In the genomic region with DNA sequence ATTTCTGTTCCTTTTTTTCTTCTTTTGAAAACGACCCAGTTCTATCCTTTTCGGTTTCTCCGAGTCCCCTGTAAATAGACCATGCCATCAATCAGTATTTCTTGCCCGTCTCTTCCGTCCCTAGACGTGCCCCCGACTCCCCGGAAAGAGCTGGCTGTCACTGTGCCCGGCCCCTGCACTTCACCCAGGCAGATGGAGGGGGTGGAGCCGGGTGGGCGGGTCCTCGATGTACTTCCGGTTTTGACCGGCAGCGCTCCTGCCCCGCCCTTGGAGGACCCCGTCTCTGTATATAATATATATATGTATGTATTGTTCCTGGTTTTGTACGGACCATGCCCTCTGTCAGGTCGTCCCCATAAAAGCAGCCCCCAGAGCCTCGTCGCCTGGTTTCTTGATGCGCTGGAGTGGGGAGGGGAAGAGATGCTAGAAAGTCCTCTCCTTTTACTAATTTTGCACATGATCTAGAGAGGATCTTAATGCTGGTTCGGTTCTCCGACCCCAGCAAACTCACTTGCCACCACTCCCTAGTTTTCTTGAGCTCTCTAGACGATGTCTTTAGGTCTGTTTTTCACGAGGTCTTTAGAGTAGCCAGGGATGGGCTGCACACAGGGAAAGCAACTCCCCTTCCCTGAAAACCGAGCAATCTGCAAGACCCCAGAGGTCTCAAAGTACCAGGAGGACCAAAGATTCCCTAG, we compare ENCODE assay signal across 9 mouse cellular contexts. TPM values are rescaled to one million over a fixed set of nuclear protein-coding genes. Genes with fewer than 3 reads are reported as not detected.
DNase-seq lines count a peak whose midpoint lies in the region; ATAC-seq and TF ChIP-seq lines count a peak whose summit lies in the region.
"Had no signal": no experiment of that assay in that cellular context is flagged by ENCODE, and none has a peak within 500 bp of the region (broad histone marks: within the 10 kb centered on the region; RNA-seq: fewer than 3 reads in every experiment).

No protein-coding gene starts in this region.

- H3K79me2 ChIP-seq in CH12.LX (replicated peaks; ENCODE audit: control insufficient read depth, extremely low read depth, insufficient read depth, poor library complexity, severe bottlenecking) = no peaks in the 10 kb centered on the region

- no peak overlapping the region for H3K27ac ChIP-seq in CH12.LX (ENCODE audit: insufficient read depth, low read depth)
- no peak overlapping the region for H3K27ac ChIP-seq in bone marrow macrophage, adult 2 months (ENCODE audit: insufficient read depth, low read depth, low read length)
- peak overlapping the region; percentile 25 to 39; a peak in 3 of 4 replicates for H3K27ac ChIP-seq in heart, embryonic 14.5 days (replicated peaks in 1 of 2; ENCODE audit: control insufficient read depth in 1 of 2, insufficient read depth in 1 of 2, low read depth in 2 of 2, low read length in 2 of 2)
- peak overlapping the region; percentile 58; the same call in 1 of the 2 replicates for H3K27ac ChIP-seq in kidney, postnatal 0 days
- peak overlapping the region; percentile 98 for H3K27ac ChIP-seq in neural tube, embryonic 13.5 days (replicated peaks)

- H3K4me1 ChIP-seq in CH12.LX (ENCODE audit: control insufficient read depth in 1 of 2, insufficient read depth in 2 of 2) = peaks cover 2 to 22% of the 10 kb centered on the region in 2 experiments; a peak in 2 of 4 replicates
- peaks cover 18% of the 10 kb centered on the region for H3K4me1 ChIP-seq in bone marrow macrophage, adult 2 months (ENCODE audit: control insufficient read depth, insufficient read depth, low read length)
- peaks cover 84% of the 10 kb centered on the region for H3K4me1 ChIP-seq in erythroblast, embryonic 14.5 days (ENCODE audit: control insufficient read depth)
- peaks cover 30 to 37% of the 10 kb centered on the region in 2 experiments for H3K4me1 ChIP-seq in heart, embryonic 14.5 days (ENCODE audit: control insufficient read depth in 2 of 2, insufficient read depth in 2 of 2, low read length in 2 of 2)
- peaks cover 21% of the 10 kb centered on the region for H3K4me1 ChIP-seq in kidney, postnatal 0 days (replicated peaks; ENCODE audit: insufficient read depth, low read length)
- peaks cover 9% of the 10 kb centered on the region for H3K4me1 ChIP-seq in lung, adult 2 months (ENCODE audit: control insufficient read depth, insufficient read depth, low read length)
- H3K4me1 ChIP-seq in neural tube, embryonic 13.5 days (replicated peaks) = peaks cover 52% of the 10 kb centered on the region

- peak; percentile 87 for DNase-seq in CH12.LX (ENCODE audit: extremely low read depth)
- DNase-seq in kidney, postnatal 0 days (ENCODE audit: low spot score) = peak; percentile 86
- peak; percentile 72 for DNase-seq in lung, adult 2 months
- peak; percentile 70 to 74 for DNase-seq in thymus, adult 18-20 months

- ATAC-seq in heart, embryonic 14.5 days (ENCODE audit: insufficient number of reproducible peaks, insufficient read depth, low FRiP score, low read depth) = peak; percentile 50; the same call in 1 of the 2 replicates
- ATAC-seq in kidney, postnatal 0 days (replicated peaks; ENCODE audit: low FRiP score, low read depth) = 0 out of 2 replicates have a peak, but pooled peaks have one; percentile 26
- ATAC-seq in neural tube, embryonic 13.5 days (ENCODE audit: low read depth) = peak; percentile 55

- no peak for TF ChIP-seq CTCF in CH12.LX (conservative IDR thresholded peaks at IDR 0.05 in 1 of 2, IDR thresholded peaks at IDR 0.05 in 1 of 2; ENCODE audit: low read depth in 2 of 2, low read length in 2 of 2)
- no peak for TF ChIP-seq CTCF in bone marrow macrophage, adult 2 months (IDR thresholded peaks at IDR 0.05; ENCODE audit: low read depth, low read length)
- TF ChIP-seq CTCF in kidney, postnatal 0 days (IDR thresholded peaks at IDR 0.05; ENCODE audit: low read depth) = no peak; the same call in 1 of the 2 replicates
- TF ChIP-seq CTCF in lung, adult 2 months (IDR thresholded peaks at IDR 0.05; ENCODE audit: insufficient read depth, low read length) = no peak

- no peak for TF ChIP-seq EP300 in CH12.LX (IDR thresholded peaks at IDR 0.05; ENCODE audit: low read length)

- 2% methylated on average over 27 of the region's 27 CpGs for WGBS in heart, embryonic 14.5 days
- 2% methylated on average over 27 of the region's 27 CpGs for WGBS in kidney, postnatal 0 days
- WGBS in lung, adult 2 months = 3% methylated on average over 27 of the region's 27 CpGs
- WGBS in neural tube, embryonic 13.5 days = 2% methylated on average over 27 of the region's 27 CpGs

- peaks cover 19 to 43% of the 10 kb centered on the region in 2 experiments for H3K36me3 ChIP-seq in CH12.LX (replicated peaks in 1 of 2; ENCODE audit: control insufficient read depth in 1 of 2, insufficient read depth in 1 of 2, low read length in 1 of 2)
- peaks cover 67% of the 10 kb centered on the region for H3K36me3 ChIP-seq in erythroblast, embryonic 14.5 days (ENCODE audit: control insufficient read depth)
- peaks cover 43% of the 10 kb centered on the region for H3K36me3 ChIP-seq in heart, embryonic 14.5 days (ENCODE audit: control insufficient read depth, insufficient read depth, low read length)
- peaks cover 17% of the 10 kb centered on the region for H3K36me3 ChIP-seq in kidney, postnatal 0 days (ENCODE audit: insufficient read depth, low read length)
- peaks cover 45% of the 10 kb centered on the region for H3K36me3 ChIP-seq in neural tube, embryonic 13.5 days

- peak overlapping the region; percentile 96 for H3K4me2 ChIP-seq in CH12.LX (ENCODE audit: insufficient read depth, low read depth, poor library complexity, severe bottlenecking)
- H3K4me2 ChIP-seq in heart, embryonic 14.5 days (ENCODE audit: low read length) = peak overlapping the region; percentile 72
- peak overlapping the region; percentile 71 for H3K4me2 ChIP-seq in kidney, postnatal 0 days (ENCODE audit: low read length)
- H3K4me2 ChIP-seq in neural tube, embryonic 13.5 days = peak overlapping the region; percentile 70

- peaks cover 37% of the 10 kb centered on the region for H3K27me3 ChIP-seq in CH12.LX (replicated peaks)
- peaks cover 4% of the 10 kb centered on the region; the same call in 1 of the 2 replicates for H3K27me3 ChIP-seq in erythroblast, embryonic 14.5 days (ENCODE audit: control insufficient read depth)
- H3K27me3 ChIP-seq in heart, embryonic 14.5 days (ENCODE audit: control insufficient read depth, insufficient read depth, low read length) = no peaks in the 10 kb centered on the region
- no peaks in the 10 kb centered on the region for H3K27me3 ChIP-seq in kidney, postnatal 0 days (ENCODE audit: insufficient read depth, low read length)
- no peaks in the 10 kb centered on the region for H3K27me3 ChIP-seq in neural tube, embryonic 13.5 days

- no peaks in the 10 kb centered on the region for H3K9me3 ChIP-seq in CH12.LX (replicated peaks; ENCODE audit: low read length)
- H3K9me3 ChIP-seq in erythroblast, embryonic 14.5 days (ENCODE audit: control insufficient read depth, low read length) = no peaks in the 10 kb centered on the region
- H3K9me3 ChIP-seq in heart, embryonic 14.5 days (ENCODE audit: control insufficient read depth, low read length) = no peaks in the 10 kb centered on the region
- no peaks in the 10 kb centered on the region for H3K9me3 ChIP-seq in kidney, postnatal 0 days (replicated peaks; ENCODE audit: low read length)
- no peaks in the 10 kb centered on the region for H3K9me3 ChIP-seq in neural tube, embryonic 13.5 days

- peak; percentile 82 for TF ChIP-seq POLR2A in CH12.LX (IDR thresholded peaks at IDR 0.05; ENCODE audit: low read depth, low read length)
- TF ChIP-seq POLR2A in bone marrow macrophage, adult 2 months (IDR thresholded peaks at IDR 0.05; ENCODE audit: borderline replicate concordance, low read depth, low read length) = no peak
- no peak for TF ChIP-seq POLR2A in lung, adult 2 months (IDR thresholded peaks at IDR 0.05; ENCODE audit: borderline replicate concordance, extremely low read depth, low read depth, low read length)

- H3K9ac ChIP-seq in CH12.LX (ENCODE audit: insufficient read depth, low read depth) = peak overlapping the region; percentile 83
- peak overlapping the region; percentile 71 for H3K9ac ChIP-seq in heart, embryonic 14.5 days (ENCODE audit: low read length)
- peak overlapping the region; percentile 14; the same call in 1 of the 2 replicates for H3K9ac ChIP-seq in kidney, postnatal 0 days (ENCODE audit: low read depth, low read length)
- peak overlapping the region; percentile 66 for H3K9ac ChIP-seq in neural tube, embryonic 13.5 days

- TF ChIP-seq RAD21 in CH12.LX (IDR thresholded peaks at IDR 0.05; ENCODE audit: low read depth, low read length) = no peak

- H3K4me3 ChIP-seq in CH12.LX (replicated peaks in 1 of 3; ENCODE audit: low read depth in 2 of 3, low read length in 2 of 3, poor library complexity in 1 of 3) = peak overlapping the region; percentile 54 to 65 (median 56)
- peak overlapping the region; percentile 50 for H3K4me3 ChIP-seq in bone marrow macrophage, adult 2 months (ENCODE audit: insufficient read depth, low read length)
- peak overlapping the region; percentile 61 for H3K4me3 ChIP-seq in erythroblast, embryonic 14.5 days (replicated peaks)
- H3K4me3 ChIP-seq in heart, embryonic 14.5 days (ENCODE audit: control insufficient read depth in 1 of 2, insufficient read depth in 1 of 2, low read depth in 1 of 2, low read length in 2 of 2) = peak overlapping the region; percentile 40
- H3K4me3 ChIP-seq in kidney, postnatal 0 days (replicated peaks; ENCODE audit: low read depth, low read length) = peak overlapping the region; percentile 36
- H3K4me3 ChIP-seq in lung, adult 2 months (replicated peaks; ENCODE audit: extremely low read depth, low read depth, low read length) = peak overlapping the region; percentile 78
- H3K4me3 ChIP-seq in neural tube, embryonic 13.5 days = peak overlapping the region; percentile 32

- dilution Hi-C loops in CH12.LX (cut with MboI; ENCODE audit: extremely low pct_ligation_motif_present, extremely low pct_unique_long_range_greater_than_20kb, low sequenced_read_pairs) = no loop called here

- in situ Hi-C loops in CH12.LX (cut with MboI; ENCODE audit: low pct_ligation_motif_present, low pct_unique_long_range_greater_than_20kb, low sequenced_read_pairs) = no loop called here

RNA-seq across cellular contexts. Expression of gene Samd14, which starts 3.0 kb away (rescaled TPM):
- total RNA-seq in CH12.LX (2012; rRNA removed) (0.04 and 0.17 TPM in 2 replicates), CH12.LX (2014; rRNA removed) (0.07 TPM in 1 of 2 replicates, not detected in the other)
- polyA plus RNA-seq in CH12.LX (2012; ENCODE audit: insufficient read length, low read depth) = not detected in 2 replicates
- not detected in 2 replicates for polyA plus RNA-seq in bone marrow macrophage, adult 2 months (2012; ENCODE audit: insufficient read depth, insufficient read length, missing spikeins)
- 123 and 135 TPM in 2 replicates for polyA plus RNA-seq in erythroblast, embryonic 14.5 days (2012)
- 8.5 and 10.1 TPM in 2 replicates for polyA plus RNA-seq in heart, embryonic 14.5 days (2014; fragmentation: Nextera tagmentation; extraction: Ambion mirVana)
- 13.1 and 14.5 TPM in 2 replicates for polyA plus RNA-seq in kidney, postnatal 0 days (2015; fragmentation: Nextera tagmentation; extraction: Ambion mirVana)
- 5.9 and 7.0 TPM in 2 replicates for polyA plus RNA-seq in lung, adult 2 months (2012; rRNA removed)
- polyA plus RNA-seq in neural tube, embryonic 13.5 days (2015; fragmentation: Nextera tagmentation; extraction: Ambion mirVana) = 133 and 151 TPM in 2 replicates

RNA-seq across cellular contexts. Expression of gene Ppp1r9b, which starts 15.8 kb away (rescaled TPM):
- 21.2 and 21.8 TPM in 2 replicates for total RNA-seq in CH12.LX (2012; rRNA removed)
- total RNA-seq in CH12.LX (2014; rRNA removed) = 5.7 and 7.8 TPM in 2 replicates
- polyA plus RNA-seq in CH12.LX (2012; ENCODE audit: insufficient read length, low read depth) = 20.3 and 21.2 TPM in 2 replicates
- 166 and 176 TPM in 2 replicates for polyA plus RNA-seq in bone marrow macrophage, adult 2 months (2012; ENCODE audit: insufficient read depth, insufficient read length, missing spikeins)
- polyA plus RNA-seq in erythroblast, embryonic 14.5 days (2012) = 29.1 and 31.4 TPM in 2 replicates
- 8.1 and 8.6 TPM in 2 replicates for polyA plus RNA-seq in heart, embryonic 14.5 days (2014; fragmentation: Nextera tagmentation; extraction: Ambion mirVana)
- 10.3 and 10.6 TPM in 2 replicates for polyA plus RNA-seq in kidney, postnatal 0 days (2015; fragmentation: Nextera tagmentation; extraction: Ambion mirVana)
- 58.7 and 67.7 TPM in 2 replicates for polyA plus RNA-seq in lung, adult 2 months (2012; rRNA removed)
- 18.0 and 19.3 TPM in 2 replicates for polyA plus RNA-seq in neural tube, embryonic 13.5 days (2015; fragmentation: Nextera tagmentation; extraction: Ambion mirVana)

RNA-seq across cellular contexts. Expression of gene Sgca, which starts 30.5 kb away (rescaled TPM):
- total RNA-seq in CH12.LX (2012; rRNA removed) = 0.08 and 0.34 TPM in 2 replicates
- not detected in 2 replicates for total RNA-seq in CH12.LX (2014; rRNA removed)
- polyA plus RNA-seq in CH12.LX (2012; ENCODE audit: insufficient read length, low read depth) = 0.39 and 0.45 TPM in 2 replicates
- not detected in 2 replicates for polyA plus RNA-seq in bone marrow macrophage, adult 2 months (2012; ENCODE audit: insufficient read depth, insufficient read length, missing spikeins)
- polyA plus RNA-seq in erythroblast, embryonic 14.5 days (2012) = not detected in 2 replicates
- 34.6 and 36.7 TPM in 2 replicates for polyA plus RNA-seq in heart, embryonic 14.5 days (2014; fragmentation: Nextera tagmentation; extraction: Ambion mirVana)
- polyA plus RNA-seq in kidney, postnatal 0 days (2015; fragmentation: Nextera tagmentation; extraction: Ambion mirVana) = 0.28 and 0.52 TPM in 2 replicates
- polyA plus RNA-seq in lung, adult 2 months (2012; rRNA removed) = 19.9 and 54.4 TPM in 2 replicates
- 1.8 TPM in 1 of 2 replicates, not detected in the other for polyA plus RNA-seq in neural tube, embryonic 13.5 days (2015; fragmentation: Nextera tagmentation; extraction: Ambion mirVana)

RNA-seq across cellular contexts. Expression of gene Pdk2, which starts 34.5 kb away (rescaled TPM):
- total RNA-seq in CH12.LX (2012; rRNA removed) = not detected in 2 replicates
- not detected in 2 replicates for total RNA-seq in CH12.LX (2014; rRNA removed)
- polyA plus RNA-seq in CH12.LX (2012; ENCODE audit: insufficient read length, low read depth) = not detected in 2 replicates
- polyA plus RNA-seq in bone marrow macrophage, adult 2 months (2012; ENCODE audit: insufficient read depth, insufficient read length, missing spikeins) = 23.4 and 24.5 TPM in 2 replicates
- polyA plus RNA-seq in erythroblast, embryonic 14.5 days (2012) = 4.0 and 7.2 TPM in 2 replicates
- polyA plus RNA-seq in heart, embryonic 14.5 days (2014; fragmentation: Nextera tagmentation; extraction: Ambion mirVana) = 112 and 113 TPM in 2 replicates
- polyA plus RNA-seq in kidney, postnatal 0 days (2015; fragmentation: Nextera tagmentation; extraction: Ambion mirVana) = 94.5 and 94.7 TPM in 2 replicates
- polyA plus RNA-seq in lung, adult 2 months (2012; rRNA removed) = 53.0 and 67.3 TPM in 2 replicates
- polyA plus RNA-seq in neural tube, embryonic 13.5 days (2015; fragmentation: Nextera tagmentation; extraction: Ambion mirVana) = 26.2 and 27.6 TPM in 2 replicates

RNA-seq across cellular contexts. Expression of gene Hils1, which starts 39.3 kb away (rescaled TPM):
- total RNA-seq in CH12.LX (2012; rRNA removed) (not detected in 2 replicates), CH12.LX (2014; rRNA removed) (not detected in 2 replicates)
- polyA plus RNA-seq in CH12.LX (2012; ENCODE audit: insufficient read length, low read depth) = not detected in 2 replicates
- polyA plus RNA-seq in bone marrow macrophage, adult 2 months (2012; ENCODE audit: insufficient read depth, insufficient read length, missing spikeins) = not detected in 2 replicates
- polyA plus RNA-seq in erythroblast, embryonic 14.5 days (2012) = not detected in 2 replicates
- 0.24 TPM in 2 replicates for polyA plus RNA-seq in heart, embryonic 14.5 days (2014; fragmentation: Nextera tagmentation; extraction: Ambion mirVana)
- polyA plus RNA-seq in kidney, postnatal 0 days (2015; fragmentation: Nextera tagmentation; extraction: Ambion mirVana) = not detected in 2 replicates
- polyA plus RNA-seq in lung, adult 2 months (2012; rRNA removed) = not detected in 2 replicates
- polyA plus RNA-seq in neural tube, embryonic 13.5 days (2015; fragmentation: Nextera tagmentation; extraction: Ambion mirVana) = not detected in 2 replicates
- polyA plus RNA-seq: frontal cortex, adult 2 months had no signal

Comparison
In these comparisons a context has a peak if more than half of its experiments do, and no peak if none do; other contexts are left out.
1. H3K27ac ChIP-seq: peak in heart, embryonic 14.5 days (2 of 2), kidney, postnatal 0 days (single experiment) and neural tube, embryonic 13.5 days (single experiment); none in CH12.LX (single experiment) and bone marrow macrophage, adult 2 months (single experiment).
2. H3K9ac ChIP-seq: peak in every context shown above with its lines; median percentile 83 in CH12.LX; 71 in heart, embryonic 14.5 days; 66 in neural tube, embryonic 13.5 days; 14 in kidney, postnatal 0 days.
3. Peak in every context shown above with its lines, with median percentiles within 50 percentile points of each other: DNase-seq, H3K4me2 ChIP-seq, H3K4me3 ChIP-seq and ATAC-seq.